Mouse (Mus musculus): Measurements from ENCODE around the gene Elmo2. TPM values are rescaled to one million over a fixed set of nuclear protein-coding genes. Genes with fewer than 3 reads are reported as not detected.
A peak's percentile ranks its signal among the peaks of the same experiment; 100 is the strongest.

Elmo2 gene
- polyA plus RNA-seq, 1 experiment: 43.3 TPM

DNA sequence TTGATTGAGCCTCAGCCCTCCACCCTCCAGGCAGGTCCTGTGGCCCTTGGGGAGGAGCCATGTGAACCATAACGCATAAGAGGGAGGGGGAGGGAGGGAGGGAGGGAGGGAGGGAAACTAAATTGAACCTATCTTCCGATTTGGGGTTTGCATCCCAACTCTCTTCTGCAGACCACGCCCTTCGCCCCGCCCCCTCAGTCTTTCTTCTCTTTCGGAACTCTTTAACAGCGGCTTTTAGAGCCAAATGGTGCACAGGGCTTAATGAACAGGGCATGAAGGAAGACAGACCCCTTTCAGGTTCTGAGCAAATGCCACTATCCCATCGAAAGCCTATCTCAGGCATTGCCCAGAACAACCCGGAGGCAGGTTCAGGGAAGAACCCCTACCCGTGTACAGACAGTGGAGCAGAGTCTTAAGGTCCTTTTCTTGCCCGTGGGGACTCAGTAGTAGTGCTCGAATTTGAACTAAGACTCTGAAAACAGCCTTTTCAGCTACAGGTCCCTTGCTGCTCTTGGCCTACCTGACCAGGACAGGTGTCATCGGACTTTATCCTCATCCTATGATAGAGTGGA is 41.7 kb upstream of the Elmo2 start:
- TF ChIP-seq EP300 (IDR thresholded peaks at IDR 0.05; ENCODE audit: insufficient read depth, low read depth, low read length): no peak
- TF ChIP-seq POLR2A (IDR thresholded peaks at IDR 0.05; ENCODE audit: insufficient read depth, low read length): no peak
- TF ChIP-seq CTCF (IDR thresholded peaks at IDR 0.05; ENCODE audit: low read depth, low read length): no peak

DNA sequence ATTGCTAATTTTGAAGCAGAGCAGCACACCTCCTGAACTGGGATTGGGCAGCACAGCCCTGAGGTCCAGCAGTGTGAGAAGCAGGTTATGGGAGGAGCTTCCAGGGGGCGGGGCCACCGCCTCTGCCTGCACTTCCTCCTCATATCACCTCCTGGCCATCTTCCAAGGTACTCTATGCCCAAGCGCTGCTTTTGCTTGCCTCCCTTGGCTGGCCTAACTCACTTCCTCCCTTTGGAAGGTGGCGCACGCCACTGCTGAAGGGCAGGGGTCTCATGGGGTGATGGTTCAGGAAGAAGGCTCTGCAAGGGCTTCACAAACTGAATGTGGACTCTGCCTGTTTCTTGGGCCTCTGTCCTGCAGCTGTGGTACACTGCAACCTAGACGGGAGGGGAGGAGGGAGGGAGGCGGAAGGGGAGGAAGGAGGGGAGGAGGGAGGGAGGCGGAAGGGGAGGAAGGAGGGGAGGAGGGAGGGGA is 40.8 kb upstream of the Elmo2 start:
- Histone ChIP-seq H3K4me1 (ENCODE audit: control insufficient read depth, insufficient read depth, low read length) (no peaks in the 10 kb centered on the region), H3K27ac (ENCODE audit: insufficient read depth, low read length) (no peak overlapping the region), H3K27me3 (ENCODE audit: control insufficient read depth, insufficient read depth, low read length, poor library complexity, severe bottlenecking) (no peaks in the 10 kb centered on the region), H3K4me3 (ENCODE audit: low read depth, low read length) (no peak overlapping the region), H3K9ac (ENCODE audit: low read depth, poor library complexity, severe bottlenecking) (no peak overlapping the region), H3K9me3 (replicated peaks; ENCODE audit: control insufficient read depth, insufficient read depth, low read length, poor library complexity, severe bottlenecking) (no peaks in the 10 kb centered on the region), H3K36me3 (ENCODE audit: control insufficient read depth, insufficient read depth, low read length, poor library complexity, severe bottlenecking) (no peaks in the 10 kb centered on the region)
- TF ChIP-seq POLR2A (IDR thresholded peaks at IDR 0.05; ENCODE audit: insufficient read depth, low read length): no peak
- TF ChIP-seq CTCF (IDR thresholded peaks at IDR 0.05; ENCODE audit: low read depth, low read length): no peak
- no peak for TF ChIP-seq EP300 (IDR thresholded peaks at IDR 0.05; ENCODE audit: insufficient read depth, low read depth, low read length)

More for the DNA sequence above, 41.7 kb upstream of the Elmo2 start:
- Histone ChIP-seq H3K4me1 (ENCODE audit: control insufficient read depth, insufficient read depth, low read length) (no peaks in the 10 kb centered on the region), H3K27me3 (ENCODE audit: control insufficient read depth, insufficient read depth, low read length, poor library complexity, severe bottlenecking) (no peaks in the 10 kb centered on the region), H3K9me3 (replicated peaks; ENCODE audit: control insufficient read depth, insufficient read depth, low read length, poor library complexity, severe bottlenecking) (no peaks in the 10 kb centered on the region), H3K27ac (ENCODE audit: insufficient read depth, low read length) (no peak overlapping the region), H3K36me3 (ENCODE audit: control insufficient read depth, insufficient read depth, low read length, poor library complexity, severe bottlenecking) (no peaks in the 10 kb centered on the region), H3K4me3 (ENCODE audit: low read depth, low read length) (peak overlapping the region; percentile 28; the same call in 1 of the 2 replicates), H3K9ac (ENCODE audit: low read depth, poor library complexity, severe bottlenecking) (no peak overlapping the region)

DNA sequence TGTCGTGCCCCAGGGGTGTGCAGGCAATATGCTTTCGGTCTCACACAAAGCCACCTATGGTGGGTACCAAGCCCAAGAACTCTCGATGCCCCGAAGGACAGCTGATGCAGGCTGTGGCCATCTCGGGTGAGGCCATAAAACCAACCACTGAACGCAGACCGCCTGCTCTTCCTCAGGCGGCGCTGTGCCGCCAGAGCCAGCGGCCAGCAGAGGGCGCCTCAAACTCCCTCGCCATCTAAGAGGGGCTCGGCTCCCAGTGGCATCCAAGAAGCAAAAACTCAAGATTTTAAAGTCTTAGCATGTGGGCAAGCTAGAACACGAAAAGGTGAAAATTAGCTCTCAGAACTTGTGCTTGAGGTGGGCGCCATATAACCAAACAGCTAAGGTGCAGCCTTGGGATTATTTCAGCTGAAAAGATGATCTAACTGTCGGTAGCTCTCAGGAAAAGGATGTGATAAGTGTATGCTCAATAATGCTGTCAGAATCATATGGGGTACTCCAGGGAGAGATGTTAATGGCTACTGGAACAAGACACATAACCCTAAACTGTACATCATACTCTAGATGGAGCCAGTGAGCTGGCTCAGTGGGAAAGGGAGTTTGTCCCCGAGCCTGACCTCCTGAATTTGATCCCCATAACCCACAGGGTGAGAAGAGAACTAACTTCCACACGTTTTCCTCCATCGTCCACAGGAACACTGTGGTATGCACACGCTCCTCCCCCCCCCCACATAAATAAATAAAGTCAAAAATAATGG is 38.2 kb upstream of the Elmo2 start:
- Histone ChIP-seq H3K9ac (ENCODE audit: low read depth, poor library complexity, severe bottlenecking) (no peak overlapping the region), H3K36me3 (ENCODE audit: control insufficient read depth, insufficient read depth, low read length, poor library complexity, severe bottlenecking) (no peaks in the 10 kb centered on the region), H3K27ac (ENCODE audit: insufficient read depth, low read length) (no peak overlapping the region), H3K9me3 (replicated peaks; ENCODE audit: control insufficient read depth, insufficient read depth, low read length, poor library complexity, severe bottlenecking) (no peaks in the 10 kb centered on the region), H3K27me3 (ENCODE audit: control insufficient read depth, insufficient read depth, low read length, poor library complexity, severe bottlenecking) (no peaks in the 10 kb centered on the region), H3K4me3 (ENCODE audit: low read depth, low read length) (no peak overlapping the region), H3K4me1 (ENCODE audit: control insufficient read depth, insufficient read depth, low read length) (no peaks in the 10 kb centered on the region)
- TF ChIP-seq EP300 (IDR thresholded peaks at IDR 0.05; ENCODE audit: insufficient read depth, low read depth, low read length): no peak
- peak; percentile 95 for TF ChIP-seq CTCF (IDR thresholded peaks at IDR 0.05; ENCODE audit: low read depth, low read length)

DNA sequence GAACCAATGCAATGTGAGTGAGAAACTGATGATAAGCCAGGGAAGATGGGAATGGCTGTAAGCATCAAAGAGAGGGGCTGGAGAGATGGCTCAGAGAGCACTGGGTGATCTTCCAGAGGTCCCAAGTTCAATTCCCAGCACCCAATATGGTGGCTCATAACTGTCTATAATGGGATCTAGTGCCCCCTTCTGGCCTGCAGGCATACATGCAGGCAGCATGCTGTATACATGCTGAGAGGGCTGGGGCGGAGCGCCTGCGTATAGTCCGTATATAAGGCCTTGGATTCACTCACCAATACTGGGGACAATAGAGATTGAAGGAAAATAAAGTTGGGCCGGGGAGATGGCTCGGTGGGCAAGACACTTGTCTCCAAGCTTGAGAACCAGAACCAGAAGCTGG is 37.0 kb upstream of the Elmo2 start:
- Histone ChIP-seq H3K9ac (ENCODE audit: low read depth, poor library complexity, severe bottlenecking) (no peak overlapping the region), H3K4me1 (ENCODE audit: control insufficient read depth, insufficient read depth, low read length) (no peaks in the 10 kb centered on the region), H3K9me3 (replicated peaks; ENCODE audit: control insufficient read depth, insufficient read depth, low read length, poor library complexity, severe bottlenecking) (no peaks in the 10 kb centered on the region), H3K4me3 (ENCODE audit: low read depth, low read length) (no peak overlapping the region), H3K27me3 (ENCODE audit: control insufficient read depth, insufficient read depth, low read length, poor library complexity, severe bottlenecking) (no peaks in the 10 kb centered on the region), H3K36me3 (ENCODE audit: control insufficient read depth, insufficient read depth, low read length, poor library complexity, severe bottlenecking) (no peaks in the 10 kb centered on the region), H3K27ac (ENCODE audit: insufficient read depth, low read length) (no peak overlapping the region)
- TF ChIP-seq CTCF (IDR thresholded peaks at IDR 0.05; ENCODE audit: low read depth, low read length) (peak; percentile 50), POLR2A (IDR thresholded peaks at IDR 0.05; ENCODE audit: insufficient read depth, low read length) (no peak), EP300 (IDR thresholded peaks at IDR 0.05; ENCODE audit: insufficient read depth, low read depth, low read length) (no peak)

GRCm38 (mm10) chr2:165360861-165361260 is 34.6 kb upstream of the Elmo2 start:
- Histone ChIP-seq H3K27ac (ENCODE audit: insufficient read depth, low read length) (no peak overlapping the region), H3K4me3 (ENCODE audit: low read depth, low read length) (no peak overlapping the region), H3K9me3 (replicated peaks; ENCODE audit: control insufficient read depth, insufficient read depth, low read length, poor library complexity, severe bottlenecking) (no peaks in the 10 kb centered on the region), H3K36me3 (ENCODE audit: control insufficient read depth, insufficient read depth, low read length, poor library complexity, severe bottlenecking) (no peaks in the 10 kb centered on the region), H3K27me3 (ENCODE audit: control insufficient read depth, insufficient read depth, low read length, poor library complexity, severe bottlenecking) (no peaks in the 10 kb centered on the region), H3K4me1 (ENCODE audit: control insufficient read depth, insufficient read depth, low read length) (no peaks in the 10 kb centered on the region), H3K9ac (ENCODE audit: low read depth, poor library complexity, severe bottlenecking) (no peak overlapping the region)
- peak; percentile 84 for TF ChIP-seq CTCF (IDR thresholded peaks at IDR 0.05; ENCODE audit: low read depth, low read length)
- no peak for TF ChIP-seq POLR2A (IDR thresholded peaks at IDR 0.05; ENCODE audit: insufficient read depth, low read length)

GRCm38 (mm10) chr2:165351828-165352513 is 25.7 kb upstream of the Elmo2 start:
- H3K9me3 ChIP-seq (replicated peaks; ENCODE audit: control insufficient read depth, insufficient read depth, low read length, poor library complexity, severe bottlenecking): no peaks in the 10 kb centered on the region
- H3K4me1 ChIP-seq (ENCODE audit: control insufficient read depth, insufficient read depth, low read length): no peaks in the 10 kb centered on the region
- H3K27ac ChIP-seq (ENCODE audit: insufficient read depth, low read length): no peak overlapping the region
- H3K9ac ChIP-seq (ENCODE audit: low read depth, poor library complexity, severe bottlenecking): no peak overlapping the region
- TF ChIP-seq POLR2A (IDR thresholded peaks at IDR 0.05; ENCODE audit: insufficient read depth, low read length) (no peak), CTCF (IDR thresholded peaks at IDR 0.05; ENCODE audit: low read depth, low read length) (no peak), EP300 (IDR thresholded peaks at IDR 0.05; ENCODE audit: insufficient read depth, low read depth, low read length) (no peak)
- no peak overlapping the region for H3K4me3 ChIP-seq (ENCODE audit: low read depth, low read length)
- no peaks in the 10 kb centered on the region for H3K36me3 ChIP-seq (ENCODE audit: control insufficient read depth, insufficient read depth, low read length, poor library complexity, severe bottlenecking)
- H3K27me3 ChIP-seq (ENCODE audit: control insufficient read depth, insufficient read depth, low read length, poor library complexity, severe bottlenecking): no peaks in the 10 kb centered on the region

All from ES-Bruce4 (cell line).